Mouse (Mus musculus) macrophage (primary cell): ENCODE measurements around the gene Podnl1. TPM values are rescaled to one million over a fixed set of nuclear protein-coding genes. Genes with fewer than 3 reads are reported as not detected.

Source experiments
- H3K27ac ChIP-seq: fragments of 350-480 bp; formaldehyde crosslinking; 2 replicates; pipeline ENCODE4 v1.9.0; 2021
- H3K36me3 ChIP-seq: fragments of 350-480 bp; formaldehyde crosslinking; 2 replicates; pipeline ENCODE4 v1.9.0; 2021; ENCODE audit errors: inconsistent target
- H3K4me3 ChIP-seq: fragments of 350-480 bp; formaldehyde crosslinking; 2 replicates; pipeline ENCODE4 v1.9.0; 2021; ENCODE audit errors: inconsistent target
- H3K79me2 ChIP-seq: fragments of 350-480 bp; formaldehyde crosslinking; 2 replicates; pipeline ENCODE4 v1.9.0; 2021; ENCODE audit errors: inconsistent target
- WGBS: methylation state at CpG from one replicate; pipeline ENCODE4 v1.1.7; 2026; ENCODE audit warnings: inconsistent platforms; ENCODE audit not compliant: missing documents; 5-methylcytosine and 5-hydroxymethylcytosine counted together
- polyA plus RNA-seq: library from polyadenylated mRNA; stranded (reverse); fragments of 250-400 nt; gene quantifications from 3 replicates; pipeline ENCODE4 v1.2.4, GENCODE M21; 2018; ENCODE audit warnings: inconsistent platforms
- total RNA-seq, 78 experiments: library from RNA; depleted of rRNA; stranded (reverse); fragments of 250-400 nt; gene quantifications; 1 replicate in 9 of 78; 2 replicates in 24 of 78; 3 replicates in 43 of 78; 4 replicates in 2 of 78; pipeline ENCODE4 v1.2.4; 2018; ENCODE audit warnings: inconsistent platforms in 56 of 78

Podnl1 gene
- not detected for total RNA-seq (2018; cell fraction: chromatin; rRNA removed)
- not detected for total RNA-seq (2018; cell fraction: cytosol; rRNA removed)
- total RNA-seq (2018; cell fraction: nucleus; rRNA removed): under 1 TPM in 1 of 26 experiments, not detected in 25; 0.26 TPM
- polyA plus RNA-seq: not detected in 3 replicates

DNA sequence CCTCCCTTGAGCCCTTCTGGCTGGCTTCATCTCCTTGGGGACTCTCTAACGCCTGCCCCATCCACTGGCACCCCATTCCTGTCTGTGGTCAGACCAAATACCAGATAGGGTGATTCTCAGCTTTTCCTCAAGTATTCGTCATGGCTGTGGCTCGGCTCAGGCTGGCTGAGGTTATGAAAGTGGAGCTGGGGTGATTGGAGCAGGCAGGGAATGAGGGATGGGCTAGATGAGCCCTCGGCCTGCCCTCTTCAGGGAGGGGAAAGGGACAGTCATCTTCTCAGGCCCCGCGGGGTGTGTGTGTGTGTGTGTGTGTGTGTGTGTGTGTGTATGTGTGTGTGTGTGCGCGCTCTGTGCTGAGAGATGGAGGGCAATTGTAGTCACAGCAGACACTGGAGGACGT lies at the start of gene Podnl1:
Podnl1 (plus strand) TSS at position 334 of the 400 bp plus-strand sequence.
- no peaks in the 10 kb centered on the region for H3K79me2 ChIP-seq
- no peak within 1 kb of the TSS for H3K4me3 ChIP-seq
- no peak within 1 kb of the TSS for H3K27ac ChIP-seq
- WGBS: 67% methylated on average over 7 of the region's 9 CpGs
- H3K36me3 ChIP-seq: no peaks in the 10 kb centered on the region

DNA sequence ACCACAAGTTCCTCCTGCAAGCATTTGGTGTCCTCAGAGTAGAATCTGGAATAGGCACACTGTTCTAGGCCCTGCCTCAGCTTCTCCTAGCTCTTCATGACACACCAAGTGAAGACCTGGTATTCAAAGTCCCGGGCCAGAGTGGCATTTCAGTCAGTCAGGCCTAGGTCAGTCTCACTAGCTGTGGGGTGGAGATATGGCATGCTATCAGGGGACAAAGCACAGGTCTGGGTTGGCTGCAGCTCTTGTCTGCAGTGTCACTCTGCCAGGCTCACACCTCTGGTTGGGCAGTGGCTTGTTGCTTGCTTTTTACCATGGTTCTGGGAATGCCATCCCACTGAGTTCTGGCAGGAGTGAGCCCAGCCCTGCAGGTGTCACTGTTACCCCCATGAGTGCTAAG lies 49.4 kb upstream of the Podnl1 start:
- peaks cover 15% of the 10 kb centered on the region; the same call in 1 of the 2 replicates for H3K36me3 ChIP-seq
- H3K27ac ChIP-seq: no peak overlapping the region
- no peak overlapping the region for H3K4me3 ChIP-seq
- 75% methylated on average over 1 of the region's 1 CpGs for WGBS
- H3K79me2 ChIP-seq: peaks cover 31% of the 10 kb centered on the region

DNA sequence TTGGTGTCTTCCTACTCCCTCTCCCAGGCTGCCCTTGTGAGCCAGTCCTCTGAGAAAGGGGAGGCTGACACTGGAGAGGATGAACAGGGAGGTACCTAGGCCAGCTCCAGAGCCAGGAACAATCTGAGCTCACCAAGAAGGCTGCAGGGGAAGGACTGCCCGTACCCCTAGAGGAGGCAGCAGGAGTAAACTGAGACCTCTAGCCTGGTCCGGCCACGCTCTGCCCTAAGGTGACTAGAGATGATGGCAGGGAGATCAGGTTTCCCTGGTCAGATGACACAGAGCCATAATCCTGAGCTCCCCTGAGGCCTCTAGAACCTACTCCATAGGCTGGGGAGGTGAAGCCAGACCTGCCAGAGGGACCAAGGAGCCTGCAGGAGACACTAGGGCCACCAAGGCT lies 48.9 kb upstream of the Podnl1 start:
- 94% methylated on average over 3 of the region's 3 CpGs for WGBS
- Histone ChIP-seq H3K79me2 (peaks cover 27% of the 10 kb centered on the region), H3K36me3 (peaks cover 15% of the 10 kb centered on the region; the same call in 1 of the 2 replicates), H3K4me3 (no peak overlapping the region), H3K27ac (no peak overlapping the region)

DNA sequence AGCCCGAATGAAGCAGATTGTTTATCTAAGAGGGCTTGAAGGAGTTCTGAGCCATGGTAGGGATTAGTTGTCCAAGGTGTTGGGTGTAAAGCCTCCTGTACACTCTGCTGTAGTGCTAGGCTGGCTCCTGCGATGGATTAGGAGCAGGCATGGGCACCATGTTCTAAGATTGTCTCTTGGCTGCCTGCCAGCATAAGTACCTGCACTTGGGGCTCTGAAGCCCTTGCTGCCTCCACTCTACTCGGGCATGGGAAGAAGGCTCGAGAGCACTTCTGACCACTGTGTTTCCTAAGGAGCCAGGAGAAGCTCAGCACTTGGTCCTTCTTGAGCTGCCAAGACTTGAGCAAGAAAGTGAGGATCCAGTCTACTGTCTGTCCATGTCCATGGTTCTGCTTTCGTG lies 46.6 kb upstream of the Podnl1 start:
- peaks cover 5% of the 10 kb centered on the region; the same call in 1 of the 2 replicates for H3K79me2 ChIP-seq
- peaks cover 39% of the 10 kb centered on the region for H3K36me3 ChIP-seq
- no peak overlapping the region for H3K4me3 ChIP-seq
- no peak overlapping the region for H3K27ac ChIP-seq
- whole genome bisulfite sequencing: 93% methylated on average over 5 of the region's 5 CpGs

DNA sequence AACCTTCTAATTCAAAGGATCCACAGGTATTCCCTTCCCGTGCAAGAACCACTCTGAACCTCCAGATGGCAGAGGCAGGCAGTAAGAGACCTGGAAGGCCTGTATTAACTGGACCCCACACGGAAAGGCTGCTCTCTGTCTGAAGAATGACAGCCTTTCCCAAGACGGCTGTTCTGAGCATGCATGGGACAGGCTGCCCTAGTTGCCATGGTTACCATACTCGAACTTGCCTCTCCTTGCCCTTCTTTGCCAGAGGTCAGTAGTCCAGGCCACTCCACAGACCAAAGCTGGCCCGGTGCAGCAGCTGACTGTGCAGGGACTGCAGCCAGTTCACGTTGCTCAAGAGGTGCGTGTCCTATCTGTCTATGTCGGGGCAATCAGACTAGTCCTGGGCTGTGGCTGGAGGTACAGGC lies 42.0 kb upstream of the Podnl1 start:
- H3K27ac ChIP-seq: no peak overlapping the region
- H3K36me3 ChIP-seq: peaks cover 47% of the 10 kb centered on the region
- no peak overlapping the region for H3K4me3 ChIP-seq
- no peaks in the 10 kb centered on the region for H3K79me2 ChIP-seq
- WGBS: 94% methylated on average over 8 of the region's 8 CpGs

DNA sequence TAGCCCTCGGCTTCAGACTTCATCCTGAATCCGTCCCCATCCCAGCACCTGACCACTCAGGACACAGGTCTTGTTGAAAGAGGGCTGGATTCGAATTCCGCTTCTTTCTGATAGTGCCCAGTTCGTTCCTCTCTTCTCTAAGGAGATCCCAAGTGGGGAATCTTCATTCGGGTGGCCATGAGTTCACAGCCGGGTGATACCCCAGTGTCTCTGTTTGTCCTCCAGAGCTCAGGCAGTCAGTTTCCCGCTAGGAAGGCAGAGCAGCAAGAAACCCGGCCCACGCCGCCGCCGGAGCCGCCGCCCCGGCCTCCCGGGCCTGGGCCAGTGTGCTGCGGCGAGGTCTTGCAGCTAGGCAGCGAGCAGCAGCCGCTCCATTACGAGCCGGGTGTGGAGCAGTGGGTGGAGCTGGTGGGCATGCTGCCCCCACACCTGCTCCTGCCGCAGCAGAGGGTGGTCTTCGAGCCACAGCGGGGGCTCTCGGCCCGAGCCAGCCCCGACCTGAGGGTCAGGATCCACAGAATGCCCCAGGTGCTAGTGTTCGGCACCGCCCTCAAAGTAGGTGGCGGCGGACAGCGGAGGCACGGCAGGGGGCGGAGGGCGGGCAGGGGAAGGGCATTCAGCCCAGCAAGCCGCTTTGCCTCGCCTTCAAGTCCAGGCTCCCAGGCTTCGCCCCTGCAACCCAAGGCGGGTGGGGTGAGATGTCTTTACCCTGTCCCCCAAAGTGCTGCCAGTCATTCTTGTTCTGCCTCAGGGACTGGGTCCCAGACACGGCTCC lies 41.3 kb upstream of the Podnl1 start:
- WGBS: 96% methylated on average over 36 of the region's 42 CpGs
- no peak overlapping the region for H3K27ac ChIP-seq
- no peak overlapping the region for H3K4me3 ChIP-seq
- H3K36me3 ChIP-seq: peaks cover 47% of the 10 kb centered on the region
- no peaks in the 10 kb centered on the region for H3K79me2 ChIP-seq

DNA sequence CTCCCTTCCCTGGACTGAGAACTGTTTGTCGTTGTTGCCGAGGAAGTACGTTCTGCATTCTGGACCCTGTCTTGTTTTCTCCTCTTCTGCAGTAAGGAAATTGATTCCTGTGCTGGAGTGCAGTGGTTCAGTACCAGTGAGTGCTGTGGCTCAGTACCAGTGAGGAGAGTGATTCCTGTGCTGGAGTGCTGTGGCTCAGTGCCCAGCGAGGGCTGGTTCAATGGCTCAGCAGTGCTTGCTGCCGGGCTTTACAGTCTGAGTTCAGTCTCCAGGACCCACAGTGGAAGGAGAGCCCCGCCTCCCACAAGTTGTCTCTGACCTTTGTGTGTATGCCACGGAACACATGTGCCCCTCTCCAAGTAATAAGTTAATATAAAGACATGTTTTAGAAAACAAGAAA lies 38.6 kb upstream of the Podnl1 start:
- WGBS: 97% methylated on average over 7 of the region's 7 CpGs
- Histone ChIP-seq H3K27ac (no peak overlapping the region), H3K79me2 (no peaks in the 10 kb centered on the region), H3K36me3 (peaks cover 44% of the 10 kb centered on the region), H3K4me3 (no peak overlapping the region)

DNA sequence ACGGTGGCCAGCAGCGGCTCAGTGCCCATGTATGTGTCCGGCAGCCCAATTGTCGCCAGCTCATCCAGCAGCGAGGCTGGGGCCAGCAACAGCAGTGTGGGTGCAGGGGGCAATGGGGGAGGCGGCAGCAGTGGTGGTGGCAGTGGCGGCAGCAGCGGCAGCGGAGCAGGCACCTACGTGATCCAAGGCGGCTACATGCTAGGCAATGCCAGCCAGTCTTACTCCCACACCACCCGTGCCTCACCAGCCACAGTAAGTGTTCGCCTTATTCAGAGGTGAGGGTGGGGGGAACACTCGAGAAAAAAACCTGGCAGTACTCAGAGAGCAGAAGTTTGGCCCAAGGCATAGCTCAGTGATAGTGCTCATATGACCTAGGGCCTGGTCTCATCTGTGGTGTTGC lies 38.0 kb upstream of the Podnl1 start:
- 95% methylated on average over 13 of the region's 14 CpGs for WGBS
- Histone ChIP-seq H3K79me2 (no peaks in the 10 kb centered on the region), H3K4me3 (no peak overlapping the region), H3K36me3 (peaks cover 44% of the 10 kb centered on the region), H3K27ac (no peak overlapping the region)

DNA sequence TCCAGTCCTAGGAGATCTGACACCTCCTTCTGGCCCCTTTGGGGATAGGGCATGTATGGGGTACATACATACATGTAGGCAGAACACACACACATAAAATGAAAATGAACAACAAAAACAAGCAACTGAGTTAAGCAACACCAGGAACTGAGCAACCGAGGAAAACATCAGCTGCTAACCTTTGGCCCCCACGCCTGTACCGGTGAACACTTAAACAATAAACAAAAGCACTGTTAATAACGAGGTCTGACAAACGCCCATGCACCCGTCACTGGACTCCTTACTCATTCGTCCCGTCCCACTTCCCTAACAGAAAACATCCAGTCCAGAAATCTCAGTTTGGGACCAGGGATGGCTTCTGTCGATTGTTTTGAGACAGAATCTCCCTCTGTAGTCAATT lies 36.5 kb upstream of the Podnl1 start:
- Histone ChIP-seq H3K4me3 (no peak overlapping the region), H3K79me2 (no peaks in the 10 kb centered on the region), H3K27ac (no peak overlapping the region), H3K36me3 (peaks cover 33% of the 10 kb centered on the region; the same call in 1 of the 2 replicates)
- WGBS: 89% methylated on average over 9 of the region's 9 CpGs

DNA sequence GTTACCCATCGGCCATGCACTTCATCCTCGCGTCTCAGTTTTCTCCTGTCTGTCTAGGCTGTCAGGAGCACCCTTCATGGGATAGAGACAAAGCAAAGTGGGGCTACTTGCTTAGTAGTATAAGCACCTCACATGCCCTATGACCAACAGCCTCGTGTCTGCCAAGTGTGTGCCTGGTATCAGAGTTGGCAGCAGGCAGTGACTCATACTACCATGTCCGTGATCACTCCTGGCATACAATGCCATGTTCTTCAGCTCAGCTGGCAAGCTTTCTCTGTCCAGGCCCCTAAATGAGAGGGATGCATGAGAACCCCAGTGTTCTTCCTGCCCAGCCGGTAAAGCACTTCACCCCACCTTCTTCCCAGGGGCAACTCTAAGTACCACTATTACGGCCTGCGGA lies 35.2 kb upstream of the Podnl1 start:
- WGBS: 97% methylated on average over 8 of the region's 8 CpGs
- no peak overlapping the region for H3K27ac ChIP-seq

DNA sequence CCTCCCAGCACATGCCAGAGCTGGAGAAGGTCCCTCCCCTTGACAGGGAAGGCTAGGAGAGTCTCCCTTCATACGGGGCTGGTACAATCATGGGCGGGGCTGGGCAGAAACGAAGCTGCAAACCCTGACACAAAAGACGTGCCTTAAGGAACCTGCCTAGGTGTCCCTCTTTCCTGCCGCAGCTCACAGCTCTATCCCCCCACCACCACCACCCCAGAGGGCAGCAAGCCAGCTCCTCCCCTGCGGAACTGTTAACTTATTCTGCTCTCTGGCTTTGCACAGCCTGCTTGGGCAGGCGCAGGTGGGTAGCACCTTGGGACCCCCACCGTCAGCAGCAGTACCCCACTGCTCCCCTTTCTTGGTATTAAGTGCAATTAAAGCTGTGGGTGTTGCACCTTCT lies 29.7 kb upstream of the Podnl1 start:
- H3K4me3 ChIP-seq: no peak overlapping the region
- H3K79me2 ChIP-seq: peaks cover 6% of the 10 kb centered on the region; the same call in 1 of the 2 replicates
- no peak overlapping the region for H3K27ac ChIP-seq
- WGBS: 91% methylated on average over 6 of the region's 8 CpGs
- H3K36me3 ChIP-seq: peaks cover 48% of the 10 kb centered on the region; the same call in 1 of the 2 replicates

More for the DNA sequence above, 35.2 kb upstream of the Podnl1 start:
- H3K4me3 ChIP-seq: no peak overlapping the region
- no peaks in the 10 kb centered on the region for H3K79me2 ChIP-seq
- peaks cover 34% of the 10 kb centered on the region; the same call in 1 of the 2 replicates for H3K36me3 ChIP-seq

DNA sequence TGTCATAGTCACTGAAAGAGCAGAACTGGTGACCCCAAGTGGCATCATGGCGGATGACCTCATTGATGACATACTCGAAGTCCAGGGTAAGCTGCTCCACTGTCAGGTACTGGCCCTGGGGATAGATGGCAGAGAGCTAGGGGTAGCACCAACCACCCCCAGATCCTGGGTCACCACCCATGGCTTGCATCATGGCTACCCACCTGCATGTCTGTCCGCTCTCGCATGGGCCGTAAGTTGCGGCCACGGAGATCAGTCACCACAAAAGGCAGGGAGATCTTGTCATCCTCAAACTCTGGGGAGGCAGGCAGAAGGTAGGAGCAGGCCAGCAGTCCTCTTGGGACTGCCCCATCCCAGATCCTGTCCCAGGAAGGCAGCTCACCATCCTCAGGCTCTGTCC lies 27.4 kb upstream of the Podnl1 start:
- H3K27ac ChIP-seq: no peak overlapping the region
- 97% methylated on average over 6 of the region's 7 CpGs for WGBS
- H3K36me3 ChIP-seq: peaks cover 36% of the 10 kb centered on the region; the same call in 1 of the 2 replicates
- H3K79me2 ChIP-seq: peaks cover 29% of the 10 kb centered on the region
- H3K4me3 ChIP-seq: no peak overlapping the region

DNA sequence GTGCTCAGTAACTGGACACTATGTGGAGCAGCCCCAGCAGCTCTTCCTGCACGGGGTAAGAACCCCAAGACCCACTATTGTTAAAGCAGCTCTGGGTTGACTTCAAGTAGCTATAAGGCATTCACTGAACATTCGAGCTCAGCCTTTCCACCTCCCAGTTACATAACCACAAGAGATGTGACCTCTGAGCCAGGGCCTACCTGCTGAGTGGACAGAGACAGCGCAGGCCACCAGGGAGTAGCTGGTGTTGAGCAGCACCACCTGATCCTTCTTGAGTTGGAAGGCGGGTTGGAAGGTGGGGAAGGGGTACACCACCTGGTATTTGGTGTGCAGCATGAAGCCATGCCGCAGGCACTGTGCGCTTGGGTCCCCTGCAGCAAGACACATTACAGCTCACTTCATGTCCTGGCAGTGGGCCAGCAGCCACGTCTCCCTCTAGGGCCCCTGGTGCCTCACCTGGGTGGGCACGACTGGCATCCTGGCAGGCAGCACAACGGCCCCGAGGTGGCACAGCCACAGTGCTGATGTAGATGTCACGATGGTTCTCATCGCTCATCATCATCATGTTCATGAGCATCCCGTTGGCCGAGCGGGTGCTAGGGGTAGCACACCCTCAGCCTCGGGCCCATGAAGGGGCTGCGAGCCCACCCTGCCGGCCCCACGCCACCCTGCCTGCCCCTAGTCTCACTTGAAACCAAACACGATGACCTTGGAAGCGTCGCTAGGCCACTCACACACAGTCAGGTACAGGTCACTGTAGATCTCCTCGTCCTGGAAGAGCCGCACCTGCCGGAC lies 24.1 kb upstream of the Podnl1 start:
- Histone ChIP-seq H3K27ac (no peak overlapping the region), H3K79me2 (peaks cover 37% of the 10 kb centered on the region), H3K36me3 (peaks cover 21% of the 10 kb centered on the region; the same call in 1 of the 2 replicates), H3K4me3 (no peak overlapping the region)
- WGBS: 96% methylated on average over 25 of the region's 25 CpGs

DNA sequence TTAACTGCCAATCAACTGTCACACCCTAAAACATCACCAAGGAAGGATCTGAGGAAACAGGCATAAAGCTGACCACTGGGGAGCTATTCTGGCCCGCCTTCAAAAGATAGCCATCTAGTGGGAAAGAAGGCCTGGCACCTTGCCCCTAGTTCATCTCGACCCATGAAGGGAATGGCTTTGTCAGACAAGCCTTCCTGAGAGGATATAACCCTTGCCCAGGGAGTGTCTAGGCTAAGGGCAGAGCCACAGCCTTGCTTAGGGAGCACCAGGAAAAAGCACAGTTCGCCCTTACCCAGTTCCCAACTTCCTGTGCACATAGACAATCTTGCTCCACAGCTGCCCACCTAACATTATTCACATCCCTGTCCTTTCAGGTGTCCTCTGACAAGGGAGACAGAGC lies 22.2 kb upstream of the Podnl1 start:
- Histone ChIP-seq H3K27ac (no peak overlapping the region), H3K36me3 (peaks cover 3% of the 10 kb centered on the region; the same call in 1 of the 2 replicates), H3K4me3 (peak overlapping the region; percentile 67), H3K79me2 (peaks cover 37% of the 10 kb centered on the region)
- 17% methylated on average over 3 of the region's 3 CpGs for WGBS

DNA sequence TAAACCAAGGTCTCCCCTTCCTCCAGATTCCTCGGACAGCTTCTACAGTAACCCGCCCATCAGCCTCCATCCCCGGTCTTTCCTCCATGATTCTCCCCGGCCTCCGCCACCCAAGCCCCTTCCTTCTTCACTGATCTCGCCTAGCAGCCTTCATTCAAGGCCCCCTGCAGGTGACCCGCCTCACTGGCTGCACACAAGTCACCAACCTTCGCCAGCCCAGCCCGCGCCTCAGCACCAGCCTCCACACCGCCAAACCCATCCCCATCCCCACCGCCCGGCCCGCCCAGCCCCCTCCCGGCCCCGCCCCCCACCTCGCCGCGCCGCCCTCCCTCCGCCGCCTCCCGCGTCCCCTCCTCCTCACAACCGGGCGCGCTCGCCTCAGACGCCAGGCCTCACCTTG lies 21.6 kb upstream of the Podnl1 start:
- Histone ChIP-seq H3K27ac (no peak overlapping the region), H3K36me3 (no peaks in the 10 kb centered on the region), H3K4me3 (peak overlapping the region; percentile 67), H3K79me2 (peaks cover 37% of the 10 kb centered on the region)
- WGBS: 0% methylated on average over 14 of the region's 29 CpGs
